Mouse (Mus musculus) v-Abl transformed pro-B cells (cell line): Measurements from ENCODE around the gene Skil.

ENCODE experiments used
- in situ Hi-C, 2 experiments: fragments of 400-800 bp; cut with MboI; formaldehyde crosslinking; loops; one replicate each; pipeline ENCODE4 v1.15.1; 2025; ENCODE audit not compliant: unreplicated experiment in 2 of 2

Gene Skil

GRCm38 (mm10) chr3:31104936-31105335 is 10.1 kb downstream of the Skil start:
- in situ Hi-C loops: loop anchor here (5.0 kb wide), 1 partner anchor 43 kb away; no protein-coding TSS in a partner anchor

- in situ Hi-C loops: loop anchor here in 1 of 2 experiments (5.0 kb wide), 1 partner anchor 44 kb away; no protein-coding TSS in a partner anchor
These were observed 11.7 kb downstream of the Skil start for GRCm38 (mm10) chr3:31106597-31106996.

GRCm38 (mm10) chr3:31107674-31108073 is 12.8 kb downstream of the Skil start:
- in situ Hi-C loops: loop anchor here in 1 of 2 experiments (5.0 kb wide), 1 partner anchor 45 kb away; no protein-coding TSS in a partner anchor

GRCm38 (mm10) chr3:31109108-31109507 is 14.2 kb downstream of the Skil start:
- in situ Hi-C loops: loop anchor here in 1 of 2 experiments (5.0 kb wide), 1 partner anchor 47 kb away; no protein-coding TSS in a partner anchor

GRCm38 (mm10) chr3:31123098-31123497 is 28.2 kb downstream of the Skil start:
- in situ Hi-C loops: no loop called here

GRCm38 (mm10) chr3:31126303-31126702 is 31.4 kb downstream of the Skil start:
- in situ Hi-C loops: loop anchor here (25.0 kb wide), 2 partner anchors 1386 to 1611 kb away; partner anchors contain the start of genes Zfp639 (in 2 of the 2), Mrpl47 (in 1 of the 2) and Ndufb5 (in 1 of the 2)

- in situ Hi-C loops: loop anchor here (25.0 kb wide), 2 partner anchors 1385 to 1610 kb away; partner anchors contain the start of genes Zfp639 (in 2 of the 2), Mrpl47 (in 1 of the 2) and Ndufb5 (in 1 of the 2)
These were observed 32.0 kb downstream of the Skil start for GRCm38 (mm10) chr3:31126848-31127247.

GRCm38 (mm10) chr3:31129766-31130165 is 34.9 kb downstream of the Skil start:
- in situ Hi-C loops: loop anchor here (5.0 to 25.0 kb wide), 4 partner anchors 32 to 1608 kb away; partner anchors contain the start of genes Zfp639 (in 2 of the 2), Actrt3 (in 1 of the 2), Mrpl47 (in 1 of the 2) and Ndufb5 (in 1 of the 2)

- in situ Hi-C loops: loop anchor here (5.0 to 25.0 kb wide), 4 partner anchors 36 to 1604 kb away; partner anchors contain the start of genes Zfp639 (in 2 of the 2), Actrt3 (in 1 of the 2), Mrpl47 (in 1 of the 2) and Ndufb5 (in 1 of the 2)
These were observed 38.8 kb downstream of the Skil start for GRCm38 (mm10) chr3:31133664-31134063.

- in situ Hi-C loops: loop anchor here (5.0 to 25.0 kb wide), 4 partner anchors 37 to 1603 kb away; partner anchors contain the start of genes Zfp639 (in 2 of the 2), Actrt3 (in 1 of the 2), Mrpl47 (in 1 of the 2) and Ndufb5 (in 1 of the 2)
These were observed 39.4 kb downstream of the Skil start for GRCm38 (mm10) chr3:31134246-31134645.

- in situ Hi-C loops: loop anchor here (5.0 to 25.0 kb wide), 5 partner anchors 37 to 1603 kb away; partner anchors contain the start of genes Zfp639 (in 2 of the 2), Actrt3 (in 1 of the 2), Mrpl47 (in 1 of the 2) and Ndufb5 (in 1 of the 2)
These were observed 39.8 kb downstream of the Skil start for GRCm38 (mm10) chr3:31134696-31135095.

GRCm38 (mm10) chr3:31136591-31136990 is 41.7 kb downstream of the Skil start:
- in situ Hi-C loops: loop anchor here (5.0 to 25.0 kb wide), 4 partner anchors 79 to 1601 kb away; partner anchors contain the start of genes Zfp639 (in 2 of the 2), Actrt3 (in 1 of the 2), Mrpl47 (in 1 of the 2) and Ndufb5 (in 1 of the 2)

GRCm38 (mm10) chr3:31138454-31139424 is 43.9 kb downstream of the Skil start:
- in situ Hi-C loops: loop anchor here (5.0 to 25.0 kb wide), 4 partner anchors 81 to 1599 kb away; partner anchors contain the start of genes Zfp639 (in 2 of the 2), Actrt3 (in 1 of the 2), Mrpl47 (in 1 of the 2) and Ndufb5 (in 1 of the 2)

GRCm38 (mm10) chr3:31141621-31142020 is 46.8 kb downstream of the Skil start:
- in situ Hi-C loops: loop anchor here (5.0 to 25.0 kb wide), 6 partner anchors 167 to 1596 kb away; partner anchors contain the start of genes Zfp639 (in 2 of the 2), Mrpl47 (in 1 of the 2) and Ndufb5 (in 1 of the 2)

GRCm38 (mm10) chr3:31145222-31145621 is 50.4 kb downstream of the Skil start:
- in situ Hi-C loops: loop anchor here (5.0 to 25.0 kb wide), 5 partner anchors 170 to 1592 kb away; partner anchors contain the start of genes Zfp639 (in 2 of the 2), Mrpl47 (in 1 of the 2) and Ndufb5 (in 1 of the 2)

GRCm38 (mm10) chr3:31145641-31146290 is 50.9 kb downstream of the Skil start:
- in situ Hi-C loops: loop anchor here (5.0 to 25.0 kb wide), 5 partner anchors 171 to 1592 kb away; partner anchors contain the start of genes Zfp639 (in 2 of the 2), Mrpl47 (in 1 of the 2) and Ndufb5 (in 1 of the 2)

- in situ Hi-C loops: loop anchor here (5.0 to 25.0 kb wide), 5 partner anchors 174 to 1589 kb away; partner anchors contain the start of genes Zfp639 (in 2 of the 2), Mrpl47 (in 1 of the 2) and Ndufb5 (in 1 of the 2)
These were observed 53.7 kb downstream of the Skil start for GRCm38 (mm10) chr3:31148595-31148994.

- in situ Hi-C loops: loop anchor here (5.0 to 25.0 kb wide), 6 partner anchors 175 to 1588 kb away; partner anchors contain the start of genes Zfp639 (in 2 of the 2), Mrpl47 (in 1 of the 2) and Ndufb5 (in 1 of the 2)
These were observed 54.8 kb downstream of the Skil start, which contains the start of gene Cldn11 for GRCm38 (mm10) chr3:31149706-31150105. TSS of gene Cldn11 (plus strand) at chr3:31149920.

- in situ Hi-C loops: loop anchor here in 1 of 2 experiments (25.0 kb wide), 1 partner anchor 1135 kb away; no protein-coding TSS in a partner anchor
These were observed 57.2 kb downstream of the Skil start for GRCm38 (mm10) chr3:31152108-31152507.
